Comparison of ENCODE assay signal across 10 mouse cellular contexts in the genomic region with DNA sequence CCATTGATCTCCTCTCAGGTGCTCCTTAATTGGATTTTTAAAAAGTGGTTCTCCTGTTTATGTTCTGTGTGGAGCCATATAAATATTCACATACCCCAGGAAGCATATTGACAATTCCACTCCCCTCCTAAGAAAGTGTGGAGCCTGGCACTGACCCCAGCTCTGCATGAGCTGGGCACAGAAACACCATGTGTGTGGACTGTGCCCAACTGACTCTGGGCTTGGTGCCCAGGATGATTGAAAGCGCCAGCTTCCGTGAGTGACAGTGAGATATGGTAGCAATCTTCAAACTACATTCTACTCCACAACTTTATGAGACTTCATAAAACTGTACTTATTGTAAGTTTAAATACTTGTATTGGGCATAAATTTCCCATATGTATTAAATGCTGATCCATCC. TPM values are rescaled to one million over a fixed set of nuclear protein-coding genes. Genes with fewer than 3 reads are reported as not detected.
DNase-seq lines count a peak whose midpoint lies in the region; TF ChIP-seq lines count a peak whose summit lies in the region.
"Had no signal": no experiment of that assay in that cellular context is flagged by ENCODE, and none has a peak within 500 bp of the region (broad histone marks: within the 10 kb centered on the region; RNA-seq: fewer than 3 reads in every experiment).

No protein-coding gene starts in this region.

- no peak overlapping the region for H3K4me3 ChIP-seq in liver, adult 2 months (ENCODE audit: insufficient read depth, low read depth, low read length)
- H3K4me3 ChIP-seq: liver, embryonic 15.5 days; stomach, embryonic 15.5 days had no signal

- H3K4me1 ChIP-seq in liver, adult 2 months (ENCODE audit: control insufficient read depth, insufficient read depth, low read length), result no peaks in the 10 kb centered on the region
- H3K4me1 ChIP-seq: liver, embryonic 15.5 days; stomach, embryonic 15.5 days had no signal

- no peaks in the 10 kb centered on the region for H3K27me3 ChIP-seq in liver, adult 2 months (ENCODE audit: control insufficient read depth, insufficient read depth, low read length)
- H3K27me3 ChIP-seq: liver, embryonic 15.5 days; stomach, embryonic 15.5 days had no signal

- H3K79me2 ChIP-seq in liver, adult 2 months (ENCODE audit: control insufficient read depth, insufficient read depth, low read length), result no peaks in the 10 kb centered on the region

- TF ChIP-seq CTCF in liver, adult 2 months (IDR thresholded peaks at IDR 0.05; ENCODE audit: low read depth, low read length), result no peak

- peak; percentile 63 for DNase-seq in adrenal gland, postnatal 10 days
- DNase-seq in adrenal gland, adult 18-20 months (ENCODE audit: low spot score in 2 of 2), result no peak
- DNase-seq in liver, adult 2 months (ENCODE audit: extremely low read depth, low read depth, low spot score), result peak; percentile 71
- DNase-seq in liver, result no peak
- DNase-seq in fibroblast of lung, adult 2 months (ENCODE audit: low read depth), result peak; percentile 10
- DNase-seq in kidney, postnatal 36 days, result peak; percentile 17 to 68
- DNase-seq in ovary, postnatal 36 days (ENCODE audit: low spot score), result no peak
- DNase-seq in thymus, postnatal 4 days, result no peak

- WGBS in liver, adult 2 months, result 34% methylated on average over 2 of the region's 2 CpGs

- H3K9ac ChIP-seq in liver, adult 2 months (ENCODE audit: low read depth, low read length), result no peak overlapping the region
- H3K9ac ChIP-seq: liver, embryonic 15.5 days; stomach, embryonic 15.5 days had no signal

- no peaks in the 10 kb centered on the region for H3K36me3 ChIP-seq in liver, adult 2 months (ENCODE audit: control insufficient read depth, insufficient read depth, low read length)
- H3K36me3 ChIP-seq: liver, embryonic 15.5 days; stomach, embryonic 15.5 days had no signal

- no peak for TF ChIP-seq POLR2A in liver, adult 2 months (IDR thresholded peaks at IDR 0.05; ENCODE audit: extremely low read depth, insufficient read depth, low read length)

- no peak overlapping the region for H3K27ac ChIP-seq in liver, adult 2 months (replicated peaks; ENCODE audit: insufficient read depth, low read depth, low read length)
- H3K27ac ChIP-seq: liver, embryonic 15.5 days; stomach, embryonic 15.5 days had no signal

RNA-seq across cellular contexts. Expression of a gene that starts 35.4 kb away (rescaled TPM):
- 10 to 100 TPM; 31.8 to 35.7 TPM for total RNA-seq in adrenal gland, postnatal 10 days (2021)
- 10 to 100 TPM; 26.7 to 37.7 TPM for total RNA-seq in adrenal gland, adult 18-20 months (2021)
- total RNA-seq in liver, adult 2 months (2014; rRNA removed), result 25.2 and 27.9 TPM in 2 replicates
- polyA plus RNA-seq in liver, adult 2 months (2012; rRNA removed), result 7.5 and 15.1 TPM in 2 replicates

RNA-seq across cellular contexts. Expression of a gene that starts 39.8 kb away (rescaled TPM):
- 10 to 100 TPM; 31.0 to 40.1 TPM for total RNA-seq in adrenal gland, postnatal 10 days (2021)
- 10 to 100 TPM; 18.6 to 21.4 TPM for total RNA-seq in adrenal gland, adult 18-20 months (2021)
- 13.2 and 14.3 TPM in 2 replicates for total RNA-seq in liver, adult 2 months (2014; rRNA removed)
- 5.8 and 6.3 TPM in 2 replicates for polyA plus RNA-seq in liver, adult 2 months (2012; rRNA removed)

Comparison
In these comparisons a context has a peak if more than half of its experiments do, and no peak if none do; other contexts are left out.
1. DNase-seq: peak in adrenal gland, postnatal 10 days (single experiment), liver, adult 2 months (single experiment), fibroblast of lung, adult 2 months (single experiment) and kidney, postnatal 36 days (2 of 2); none in adrenal gland, adult 18-20 months (0 of 2), liver (single experiment), ovary, postnatal 36 days (single experiment) and thymus, postnatal 4 days (single experiment).